Mouse (Mus musculus) erythroblast, adult 5-6 weeks (primary cell): ENCODE results near the gene Ap1s3. TPM values are rescaled to one million over a fixed set of nuclear protein-coding genes. Genes with fewer than 3 reads are reported as not detected.
"Not testable (repeated sequence)": the region's sequence is repeated elsewhere in the genome, so short reads cannot be mapped to it uniquely, and the experiment has no call there.

Experiments
- ATAC-seq: replicated peaks from 2 replicates; pipeline ENCODE4 v1.8.0; 2016; ENCODE audit warnings: moderate number of reproducible peaks, mild to moderate bottlenecking, moderate TSS enrichment, inconsistent platforms; ENCODE audit not compliant: poor library complexity, low FRiP score, severe bottlenecking
- total RNA-seq, 2 experiments: library from RNA; stranded (forward) in 1 of 2; stranded (reverse) in 1 of 2; fragments of 150-400 nt in 1 of 2; fragments of 200-764, 138-1000 nt in 1 of 2; gene quantifications; 2 replicates each; pipeline versions ENCODE4 v1.2.3 to v1.2.4; 2015 to 2017; ENCODE audit warnings: low replicate concordance in 2 of 2

The Ap1s3 gene
- total RNA-seq, 2 experiments from 2014 or later, result 0.58 to 4.2 TPM

GRCm38 (mm10) chr1:79608856-79609255 is 62.9 kb downstream of the Ap1s3 start:
- not testable (repeated sequence) for ATAC-seq

- no peak for ATAC-seq
Measured at GRCm38 (mm10) chr1:79602500-79602899, 69.3 kb downstream of the Ap1s3 start.

GRCm38 (mm10) chr1:79598385-79599178 is 73.2 kb downstream of the Ap1s3 start:
- no peak for ATAC-seq

GRCm38 (mm10) chr1:79592721-79593277 is 79.0 kb downstream of the Ap1s3 start:
- no peak for ATAC-seq

- no peak for ATAC-seq
Measured at GRCm38 (mm10) chr1:79591091-79591490, 80.7 kb downstream of the Ap1s3 start.

- no peak for ATAC-seq
Measured at GRCm38 (mm10) chr1:79589971-79590763, 81.6 kb downstream of the Ap1s3 start.

- ATAC-seq, result no peak
Measured at GRCm38 (mm10) chr1:79589424-79589823, 82.3 kb downstream of the Ap1s3 start.

GRCm38 (mm10) chr1:79581136-79581679 is 90.6 kb downstream of the Ap1s3 start:
- ATAC-seq, result no peak

- no peak for ATAC-seq
Measured at GRCm38 (mm10) chr1:79577357-79577756, 94.4 kb downstream of the Ap1s3 start.

- no peak for ATAC-seq
Measured at GRCm38 (mm10) chr1:79571912-79572311, 99.9 kb downstream of the Ap1s3 start.

GRCm38 (mm10) chr1:79571126-79571525 is 100.6 kb downstream of the Ap1s3 start:
- ATAC-seq, result no peak

- no peak for ATAC-seq
Measured at GRCm38 (mm10) chr1:79561186-79561585, 110.6 kb downstream of the Ap1s3 start.

Other genes with a start within 250 kb of the Ap1s3 start
- gene Scg2, start 231.9 kb downstream of the Ap1s3 start, total RNA-seq (2015; ENCODE audit: low replicate concordance), result not detected in 2 replicates
- not detected in 2 replicates for gene Scg2, start 231.9 kb downstream of the Ap1s3 start, total RNA-seq (2017; ENCODE audit: low replicate concordance)
- 2.9 and 12.1 TPM in 2 replicates for gene Mrpl44, start 104.0 kb upstream of the Ap1s3 start, total RNA-seq (2015; ENCODE audit: low replicate concordance)
- 4.6 and 13.5 TPM in 2 replicates for gene Mrpl44, start 104.0 kb upstream of the Ap1s3 start, total RNA-seq (2017; ENCODE audit: low replicate concordance)
- gene Wdfy1, start 104.2 kb upstream of the Ap1s3 start, total RNA-seq (2015; ENCODE audit: low replicate concordance), result 6.7 and 14.4 TPM in 2 replicates
- 8.2 and 10.3 TPM in 2 replicates for gene Wdfy1, start 104.2 kb upstream of the Ap1s3 start, total RNA-seq (2017; ENCODE audit: low replicate concordance)
- 6.9 and 38.2 TPM in 2 replicates for gene Serpine2, start 189.2 kb upstream of the Ap1s3 start, total RNA-seq (2015; ENCODE audit: low replicate concordance)
- 3.3 and 6.8 TPM in 2 replicates for gene Serpine2, start 189.2 kb upstream of the Ap1s3 start, total RNA-seq (2017; ENCODE audit: low replicate concordance)